Mouse (Mus musculus) liver, adult 2 months (tissue): ENCODE results near the gene N4bp1.

Experiments
- CTCF ChIP-seq: fragments of 200-500 bp; IDR thresholded peaks from 2 replicates; pipeline ENCODE4 v1.5.1; 2011; ENCODE audit warnings: low read depth, low read length, control low read depth
- POLR2A ChIP-seq: fragments of 200-500 bp; IDR thresholded peaks from 2 replicates; pipeline ENCODE4 v1.6.1; 2011; ENCODE audit warnings: low read length, control low read depth; ENCODE audit not compliant: insufficient read depth; ENCODE audit errors: extremely low read depth

- TF ChIP-seq CTCF (no peak), POLR2A (no peak)
These were observed 126.4 kb downstream of the N4bp1 start for GRCm38 (mm10) chr8:86758651-86759050.
